Mouse (Mus musculus) neural tube, embryonic 13.5 days (tissue): Measurements from ENCODE around the gene Asb16. TPM values are rescaled to one million over a fixed set of nuclear protein-coding genes. Genes with fewer than 3 reads are reported as not detected.

ENCODE experiments used
- ATAC-seq: fragments of 200-750 bp; cut with Nextera tagmentation; 2 replicates; pipeline ENCODE4 v1.8.0; 2017; ENCODE audit warnings: low read depth, mild to moderate bottlenecking, moderate TSS enrichment, moderate library complexity
- H3K27ac ChIP-seq: fragments of 300-500 bp; sonication (generic); replicated peaks from 2 replicates; pipeline ENCODE4 v1.5.1; 2015; ENCODE audit warnings: moderate library complexity, mild to moderate bottlenecking, inconsistent platforms
- H3K27me3 ChIP-seq: fragments of 300-500 bp; sonication (generic); 2 replicates; pipeline ENCODE4 v1.6.1; 2015; ENCODE audit warnings: mild to moderate bottlenecking, inconsistent platforms
- H3K36me3 ChIP-seq: fragments of 300-500 bp; sonication (generic); 2 replicates; pipeline ENCODE4 v1.6.1; 2015; ENCODE audit warnings: mild to moderate bottlenecking, inconsistent platforms
- H3K4me1 ChIP-seq: fragments of 300-500 bp; sonication (generic); replicated peaks from 2 replicates; pipeline ENCODE4 v1.6.1; 2015; ENCODE audit warnings: inconsistent platforms
- H3K4me2 ChIP-seq: fragments of 300-500 bp; sonication (generic); 2 replicates; pipeline ENCODE4 v1.6.1; 2015; ENCODE audit warnings: inconsistent platforms, mild to moderate bottlenecking, moderate library complexity
- H3K4me3 ChIP-seq: fragments of 300-500 bp; sonication (generic); 2 replicates; pipeline ENCODE4 v1.5.1; 2015; ENCODE audit warnings: mild to moderate bottlenecking, inconsistent platforms
- H3K9ac ChIP-seq: fragments of 300-500 bp; sonication (generic); 2 replicates; pipeline ENCODE4 v1.6.1; 2015; ENCODE audit warnings: moderate library complexity, mild to moderate bottlenecking, inconsistent platforms
- H3K9me3 ChIP-seq: fragments of 300-500 bp; sonication (generic); 2 replicates; pipeline ENCODE4 v1.6.1; 2016; ENCODE audit warnings: inconsistent platforms
- WGBS: fragments of 180-500 bp; shearing (Covaris S2); methylation state at CpG from one replicate; pipeline ENCODE4 v1.1.7; 2015; 5-methylcytosine and 5-hydroxymethylcytosine counted together
- polyA plus RNA-seq: library from polyadenylated mRNA; unstranded; fragments of >200 nt; fragmentation: Nextera tagmentation; extraction: Ambion mirVana; gene quantifications from 2 replicates; pipeline ENCODE4 v1.2.1, GENCODE M21; 2015

The Asb16 gene
- polyA plus RNA-seq, 1 experiment from 2014 or later = not detected

DNA sequence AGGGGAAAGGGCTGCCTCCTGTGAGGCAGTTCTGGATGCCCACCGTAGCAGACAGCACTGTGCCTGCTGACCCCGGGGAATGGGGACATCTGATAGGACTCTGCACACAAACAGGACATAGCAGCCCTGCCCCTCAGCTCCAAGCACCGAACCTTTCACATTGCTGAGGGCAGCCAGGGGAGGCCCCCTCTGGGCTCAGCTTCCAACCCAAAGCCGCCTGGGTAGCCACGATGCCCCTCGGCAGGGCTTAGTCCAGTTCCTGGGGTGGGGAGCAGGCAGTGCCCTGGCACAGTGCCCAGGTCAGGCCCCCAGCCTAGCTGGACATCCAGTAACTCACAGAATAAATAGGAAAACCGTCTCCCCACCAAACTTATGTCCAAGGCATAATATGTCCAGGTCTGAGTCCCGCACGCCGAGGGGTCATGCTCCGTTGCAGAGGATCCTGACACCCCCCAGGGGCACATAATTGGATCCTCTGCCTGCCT lies 22.6 kb downstream of the Asb16 start:
- Histone ChIP-seq H3K4me1 (peaks cover 32% of the 10 kb centered on the region), H3K27me3 (no peaks in the 10 kb centered on the region), H3K36me3 (peaks cover 74% of the 10 kb centered on the region), H3K4me2 (no peak overlapping the region), H3K9ac (peak overlapping the region; percentile 41; the same call in 1 of the 2 replicates), H3K27ac (no peak overlapping the region), H3K9me3 (no peaks in the 10 kb centered on the region), H3K4me3 (no peak overlapping the region)
- WGBS = 82% methylated on average over 11 of the region's 11 CpGs
- ATAC-seq = no peak

DNA sequence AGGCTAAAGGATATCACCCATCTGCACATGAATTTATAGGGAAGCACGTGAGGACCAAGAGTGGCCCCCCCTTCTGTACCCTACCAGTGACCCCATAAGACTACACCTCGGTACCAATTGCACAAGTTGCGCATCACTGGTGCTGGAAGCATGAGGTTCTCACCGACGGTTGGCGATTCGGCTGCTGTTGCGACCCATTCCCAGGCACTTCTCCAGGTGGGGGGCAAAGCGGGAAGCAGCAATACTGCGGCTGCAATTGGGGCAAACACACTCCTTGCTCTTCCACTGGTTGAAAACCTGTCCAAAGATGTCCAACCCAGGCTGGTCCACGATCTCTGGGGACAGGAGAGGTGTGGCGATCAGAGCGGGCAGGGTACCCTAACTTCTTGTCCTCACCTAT lies 25.4 kb downstream of the Asb16 start:
- WGBS = 94% methylated on average over 13 of the region's 13 CpGs
- H3K27me3 ChIP-seq = no peaks in the 10 kb centered on the region
- no peak for ATAC-seq
- no peak overlapping the region for H3K27ac ChIP-seq
- H3K9ac ChIP-seq = peak overlapping the region; percentile 97; the same call in 1 of the 2 replicates
- no peak overlapping the region for H3K4me3 ChIP-seq
- peak overlapping the region; percentile 93 for H3K4me2 ChIP-seq
- peaks cover 54% of the 10 kb centered on the region for H3K36me3 ChIP-seq
- peaks cover 30% of the 10 kb centered on the region for H3K4me1 ChIP-seq
- H3K9me3 ChIP-seq = no peaks in the 10 kb centered on the region

DNA sequence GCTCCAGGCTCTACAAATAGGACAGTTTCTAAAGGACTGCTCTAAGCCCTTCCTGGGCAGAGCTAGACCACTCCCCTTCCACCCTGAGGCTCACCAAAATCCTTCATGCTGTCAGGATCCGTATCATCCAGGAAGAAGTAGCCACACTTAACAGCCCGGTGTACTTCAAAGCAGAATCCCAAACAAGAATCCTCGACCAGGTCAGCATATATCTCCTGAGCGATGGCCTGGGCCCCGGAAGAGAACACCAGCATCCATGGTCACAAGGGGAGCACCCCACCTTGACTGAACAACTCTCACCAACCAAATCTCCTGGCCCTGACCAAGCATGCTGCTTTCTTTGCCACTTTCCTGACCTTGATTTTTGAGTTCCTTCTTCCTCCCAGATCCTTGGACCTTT lies 25.9 kb downstream of the Asb16 start:
- 0 out of 2 replicates have a peak overlapping the region, but pooled peaks have one; percentile 98 for H3K27ac ChIP-seq
- H3K4me3 ChIP-seq = peak overlapping the region; percentile 88
- ATAC-seq = no peak
- peaks cover 30% of the 10 kb centered on the region for H3K4me1 ChIP-seq
- WGBS = 82% methylated on average over 5 of the region's 5 CpGs
- H3K9me3 ChIP-seq = no peaks in the 10 kb centered on the region
- peak overlapping the region; percentile 97 for H3K9ac ChIP-seq
- H3K4me2 ChIP-seq = peak overlapping the region; percentile 93
- peaks cover 50% of the 10 kb centered on the region for H3K36me3 ChIP-seq
- no peaks in the 10 kb centered on the region for H3K27me3 ChIP-seq

DNA sequence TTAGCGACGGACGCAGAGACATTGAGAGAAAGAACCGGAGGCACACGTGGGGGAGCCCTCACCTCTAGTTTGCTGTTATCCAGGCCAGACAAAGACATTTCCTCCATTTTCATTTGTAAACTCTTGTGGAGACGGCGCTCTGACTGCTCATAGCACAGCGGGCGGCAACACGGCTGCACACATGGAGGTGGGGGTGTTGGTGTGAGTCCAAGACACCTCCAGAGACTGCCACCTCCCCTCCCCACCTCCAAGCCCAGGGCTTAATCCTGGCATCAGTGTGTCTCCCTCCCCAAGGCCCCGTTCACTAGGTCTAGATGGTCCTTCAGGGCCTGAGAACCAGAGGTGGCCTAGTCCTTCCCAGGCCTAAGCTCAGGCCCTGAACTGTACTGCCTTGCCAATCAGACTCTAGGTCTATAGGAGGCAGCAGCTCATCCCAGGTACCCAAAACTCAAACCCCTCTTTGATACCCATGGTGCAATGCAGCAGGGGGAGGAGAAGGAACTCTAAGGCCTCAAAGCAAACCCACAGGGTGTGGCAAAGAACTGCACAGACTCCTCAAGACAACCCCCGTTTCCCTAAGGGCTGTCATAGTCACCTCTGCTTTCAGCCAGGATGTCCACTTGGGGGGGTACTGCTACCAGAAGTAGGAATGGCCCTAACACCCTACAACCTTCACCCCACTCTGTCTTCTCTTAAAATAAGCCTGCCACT lies 26.5 kb downstream of the Asb16 start:
- H3K36me3 ChIP-seq = peaks cover 44% of the 10 kb centered on the region
- no peaks in the 10 kb centered on the region for H3K9me3 ChIP-seq
- H3K4me2 ChIP-seq = peak overlapping the region; percentile 93
- no peaks in the 10 kb centered on the region for H3K27me3 ChIP-seq
- ATAC-seq = peak; percentile 0; the same call in 1 of the 2 replicates
- H3K4me1 ChIP-seq = peaks cover 30% of the 10 kb centered on the region
- peak overlapping the region; percentile 98 for H3K27ac ChIP-seq
- H3K4me3 ChIP-seq = peak overlapping the region; percentile 88
- WGBS = 69% methylated on average over 12 of the region's 12 CpGs
- peak overlapping the region; percentile 97 for H3K9ac ChIP-seq

DNA sequence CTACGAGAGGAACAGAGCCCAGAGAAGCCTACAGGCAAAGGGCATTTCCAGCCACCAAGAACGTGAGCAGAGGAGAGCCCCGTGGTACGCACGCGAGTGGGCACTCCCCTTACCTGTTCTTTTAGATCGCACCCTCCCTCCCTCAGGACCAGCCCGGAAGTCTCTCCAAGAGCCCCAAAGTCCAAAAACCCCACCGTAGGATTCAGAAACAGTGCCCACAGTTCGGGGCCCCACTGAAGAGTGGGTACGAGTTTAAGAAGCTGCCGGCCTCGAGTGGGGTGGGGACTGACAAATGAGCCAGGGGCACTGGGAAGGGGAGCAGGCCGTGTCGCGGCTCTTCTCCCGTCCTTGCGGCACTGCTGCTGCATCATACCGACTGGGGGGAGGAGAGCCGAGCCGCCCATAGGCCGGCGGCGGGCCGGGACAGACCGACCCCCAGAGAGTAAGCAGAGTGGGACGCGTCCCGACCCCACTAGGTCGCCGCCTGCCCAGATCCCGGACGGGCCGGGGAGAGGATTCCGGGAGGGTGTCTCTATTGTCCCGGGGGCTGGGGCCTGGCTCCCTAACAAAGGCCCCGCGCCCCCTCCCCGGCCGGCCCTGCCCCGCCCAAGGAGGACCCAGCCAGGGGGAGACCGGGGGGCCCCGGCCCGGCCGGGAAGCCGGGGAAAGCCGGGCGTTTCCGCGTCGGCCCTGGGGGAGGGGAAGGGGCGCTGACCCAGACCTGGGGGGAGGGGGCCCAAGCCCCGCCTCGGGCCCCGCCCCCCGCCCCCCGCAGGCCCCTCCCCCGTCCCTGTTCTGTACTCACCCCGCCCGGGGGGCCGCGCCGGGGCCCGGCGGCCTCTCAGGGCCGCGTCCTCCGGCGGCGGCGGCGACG lies 27.3 kb downstream of the Asb16 start:
- Histone ChIP-seq H3K36me3 (peaks cover 36% of the 10 kb centered on the region), H3K27ac (peak overlapping the region; percentile 98), H3K4me2 (peak overlapping the region; percentile 93), H3K4me1 (peaks cover 30% of the 10 kb centered on the region), H3K9me3 (no peaks in the 10 kb centered on the region), H3K4me3 (peak overlapping the region; percentile 88), H3K27me3 (no peaks in the 10 kb centered on the region), H3K9ac (peak overlapping the region; percentile 97)
- WGBS = under 1% methylated on average over 39 of the region's 73 CpGs
- ATAC-seq = peak; percentile 28

DNA sequence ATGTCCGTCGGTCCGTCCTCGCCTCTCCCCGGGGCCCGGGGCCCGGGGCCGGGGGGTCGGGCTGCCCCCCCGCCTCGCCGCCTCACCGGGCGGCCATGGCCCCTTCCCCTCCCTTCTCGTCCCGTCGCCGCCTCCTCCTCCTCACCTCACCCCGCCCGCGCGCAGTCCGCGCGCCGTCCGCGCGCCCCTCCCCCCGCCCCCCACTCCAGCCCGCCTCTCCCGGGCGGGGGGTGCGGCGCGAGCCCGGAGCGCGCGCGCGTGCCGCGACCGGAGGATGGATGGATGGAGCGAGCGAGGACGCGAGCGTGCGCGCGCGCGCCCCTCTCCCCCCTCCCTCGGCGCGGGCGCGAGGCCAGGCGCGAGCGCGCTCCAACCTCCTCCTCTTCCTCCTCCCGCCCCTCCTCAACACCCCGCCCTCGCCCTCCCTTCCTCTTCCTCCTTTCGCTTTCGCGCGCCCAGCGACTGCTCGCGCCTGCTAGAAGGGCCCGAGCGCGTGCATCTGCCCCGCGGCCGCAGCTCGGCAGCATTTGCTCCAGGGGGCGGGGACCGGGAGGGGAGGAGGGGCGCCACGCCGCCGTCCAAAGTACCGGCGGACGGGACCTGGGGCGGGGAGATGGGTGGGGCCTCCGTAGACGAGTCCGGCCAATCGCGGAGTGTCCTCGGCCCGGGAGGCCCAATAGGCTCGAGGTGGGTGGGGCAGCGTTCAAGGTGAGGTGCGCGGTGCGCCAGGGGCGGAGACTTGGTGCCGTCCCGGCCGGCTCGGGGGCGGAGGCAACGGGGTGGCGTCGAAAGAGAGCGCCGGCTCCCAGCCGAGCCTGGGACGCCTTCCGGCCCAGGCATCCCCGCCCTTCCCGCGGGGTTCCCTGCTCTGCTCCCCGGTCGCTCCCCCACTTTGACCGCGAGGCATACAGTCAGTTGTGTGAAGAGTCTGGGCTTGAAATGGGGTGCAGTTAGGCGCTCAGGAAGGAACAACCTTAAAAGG lies 28.2 kb downstream of the Asb16 start, which contains the start of gene Atxn7l3:
Gene Atxn7l3, minus strand, starts transcription at position 141 of the 982 bp plus-strand sequence.
- Histone ChIP-seq H3K27me3 (no peaks in the 10 kb centered on the region), H3K36me3 (peaks cover 27% of the 10 kb centered on the region), H3K27ac (peak within 1 kb of the TSS; percentile 98), H3K9me3 (no peaks in the 10 kb centered on the region), H3K4me2 (peak within 1 kb of the TSS; percentile 93), H3K4me1 (peaks cover 30% of the 10 kb centered on the region), H3K9ac (peak within 1 kb of the TSS; percentile 97), H3K4me3 (peak within 1 kb of the TSS; percentile 88)
- ATAC-seq = peak; percentile 95
- WGBS = under 1% methylated on average over 69 of the region's 125 CpGs

DNA sequence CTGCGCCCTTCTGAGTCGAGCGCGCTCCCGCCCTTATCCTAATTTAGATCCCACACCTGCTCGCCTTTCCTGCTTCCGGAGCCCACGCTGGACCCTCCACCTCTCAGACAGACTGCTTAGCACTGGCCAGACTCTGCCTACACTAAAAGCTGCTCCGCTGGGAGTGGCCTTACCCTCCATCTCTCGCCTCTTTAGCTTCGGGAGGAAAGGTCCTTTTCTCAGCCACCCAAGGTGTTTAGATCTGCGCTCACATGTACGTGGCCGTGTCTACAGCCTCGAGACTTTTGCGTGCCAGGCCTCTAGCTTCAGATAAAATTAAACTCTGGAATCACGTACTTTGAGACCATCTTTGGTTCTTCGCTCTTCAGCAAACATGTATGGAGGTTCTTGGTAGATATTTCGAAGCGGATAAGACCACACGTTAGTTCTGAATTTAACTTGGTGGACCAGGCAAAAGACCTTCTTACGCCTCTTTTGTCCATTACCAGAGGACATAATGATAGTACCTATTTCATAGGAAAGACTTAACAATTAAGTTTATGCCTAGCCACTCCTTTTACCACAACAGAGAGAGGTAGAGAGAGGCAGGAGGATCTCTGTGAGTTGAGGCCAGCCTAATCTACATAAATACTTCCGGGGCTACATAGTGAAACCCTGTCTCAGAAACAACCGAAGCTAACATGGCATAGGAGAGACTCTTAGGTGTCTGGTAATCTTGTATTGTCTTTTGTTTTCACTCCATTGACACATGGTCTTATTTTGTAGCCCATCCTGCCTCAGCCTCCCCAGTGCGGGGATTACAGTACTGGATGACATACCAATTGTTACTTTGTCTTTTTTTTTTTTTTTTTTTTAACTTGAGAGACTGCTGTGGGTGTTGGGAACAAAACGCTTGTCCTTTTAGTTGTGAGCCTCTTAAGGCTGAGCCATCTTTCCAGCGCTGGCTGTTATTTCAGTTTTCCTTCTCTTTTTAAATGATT lies 29.3 kb downstream of the Asb16 start:
- H3K27ac ChIP-seq = peak overlapping the region; percentile 98
- WGBS = 25% methylated on average over 27 of the region's 27 CpGs
- ATAC-seq = peak; percentile 37
- no peaks in the 10 kb centered on the region for H3K27me3 ChIP-seq
- peaks cover 30% of the 10 kb centered on the region for H3K4me1 ChIP-seq
- peak overlapping the region; percentile 88 for H3K4me3 ChIP-seq
- peak overlapping the region; percentile 97 for H3K9ac ChIP-seq
- H3K9me3 ChIP-seq = no peaks in the 10 kb centered on the region
- H3K4me2 ChIP-seq = peak overlapping the region; percentile 93
- peaks cover 16% of the 10 kb centered on the region for H3K36me3 ChIP-seq

DNA sequence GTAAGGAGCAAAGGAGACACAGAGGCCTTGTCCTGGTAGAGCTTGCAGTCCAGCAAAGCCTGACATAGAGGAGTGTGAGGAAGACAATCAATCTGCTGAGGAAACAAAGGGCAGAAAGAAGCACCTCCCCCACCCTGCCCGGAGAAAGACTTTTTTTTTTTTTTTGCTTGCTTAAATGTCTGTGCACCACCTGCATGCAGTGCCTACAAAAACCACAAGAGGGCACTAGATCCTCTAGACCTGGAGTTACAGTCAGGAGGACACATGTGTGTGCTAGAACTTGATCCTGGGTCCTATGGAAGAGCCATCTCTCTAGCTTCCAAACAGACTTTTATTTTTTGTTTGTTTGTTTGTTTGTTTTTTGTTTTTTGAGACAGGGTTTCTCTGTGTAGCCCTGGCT lies 31.3 kb downstream of the Asb16 start:
- Histone ChIP-seq H3K27me3 (no peaks in the 10 kb centered on the region), H3K4me2 (no peak overlapping the region), H3K9me3 (no peaks in the 10 kb centered on the region), H3K36me3 (no peaks in the 10 kb centered on the region), H3K27ac (no peak overlapping the region), H3K9ac (no peak overlapping the region), H3K4me1 (peaks cover 18% of the 10 kb centered on the region), H3K4me3 (no peak overlapping the region)
- ATAC-seq = no peak
- WGBS = 7% methylated on average over 1 of the region's 1 CpGs

DNA sequence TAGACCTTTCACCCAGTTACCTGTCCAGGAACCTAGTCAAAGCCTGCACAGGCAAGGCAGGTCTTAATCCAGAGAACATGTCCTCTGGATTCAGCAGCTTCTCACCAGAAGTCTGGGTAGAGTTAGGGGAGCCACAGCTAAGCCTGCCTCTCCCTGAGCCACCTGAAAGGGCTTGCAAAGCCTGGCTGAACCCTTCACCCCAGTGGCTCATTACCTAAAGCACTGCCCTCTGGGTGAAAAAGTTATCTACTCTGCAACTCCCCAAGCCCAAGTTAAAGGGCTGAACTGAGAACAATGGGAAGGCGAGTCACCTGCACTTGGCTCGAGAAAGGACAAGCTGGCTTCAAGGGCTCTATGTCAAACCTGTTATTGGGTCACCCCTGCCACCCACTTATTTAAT lies 35.6 kb downstream of the Asb16 start:
- Histone ChIP-seq H3K36me3 (peaks cover 36% of the 10 kb centered on the region), H3K9me3 (no peaks in the 10 kb centered on the region), H3K4me2 (no peak overlapping the region), H3K9ac (no peak overlapping the region), H3K4me1 (peaks cover 6% of the 10 kb centered on the region), H3K4me3 (no peak overlapping the region), H3K27me3 (no peaks in the 10 kb centered on the region), H3K27ac (no peak overlapping the region)
- ATAC-seq = no peak
- WGBS = 39% methylated on average over 2 of the region's 2 CpGs

DNA sequence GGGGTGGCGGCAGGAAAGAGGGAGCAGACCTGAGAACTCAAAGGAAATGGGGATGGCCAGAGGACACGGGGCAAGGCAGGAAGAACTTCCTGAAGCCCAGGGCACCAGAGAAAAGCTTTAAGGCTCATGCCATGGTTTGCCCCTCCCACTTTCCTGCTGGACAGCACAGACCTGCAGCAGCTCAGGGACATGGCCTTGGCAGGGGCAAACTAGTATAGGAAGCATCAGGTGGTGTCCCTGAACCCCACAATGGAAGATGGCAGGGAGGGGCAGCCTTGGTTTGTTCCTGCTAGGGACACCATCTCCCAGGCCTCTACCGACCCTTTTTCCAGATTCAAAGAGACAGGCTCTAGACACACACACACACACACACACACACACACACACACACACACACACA lies 36.8 kb downstream of the Asb16 start:
- peaks cover 18% of the 10 kb centered on the region for H3K4me1 ChIP-seq
- WGBS = 66% methylated on average over 3 of the region's 3 CpGs
- H3K9ac ChIP-seq = no peak overlapping the region
- no peak overlapping the region for H3K4me3 ChIP-seq
- ATAC-seq = no peak
- H3K27me3 ChIP-seq = no peaks in the 10 kb centered on the region
- H3K9me3 ChIP-seq = no peaks in the 10 kb centered on the region
- no peak overlapping the region for H3K4me2 ChIP-seq
- H3K36me3 ChIP-seq = peaks cover 48% of the 10 kb centered on the region
- H3K27ac ChIP-seq = no peak overlapping the region
